Mouse (Mus musculus) thymus, postnatal 4 days (tissue): ENCODE data around the gene Gm49325.
A peak's percentile ranks its signal among the peaks of the same experiment; 100 is the strongest.

Experiments
- DNase-seq: peaks from one replicate; pipeline ENCODE4 v3.0.0; 2021

Gene Gm49325

GRCm38 (mm10) chr10:77589749-77590148 is 16.2 kb upstream of the Gm49325 start:
- no peak for DNase-seq

GRCm38 (mm10) chr10:77590812-77591211 is 15.2 kb upstream of the Gm49325 start:
- DNase-seq: peak; percentile 86

- no peak for DNase-seq
Observed at GRCm38 (mm10) chr10:77591546-77591945, 14.5 kb upstream of the Gm49325 start.

DNA sequence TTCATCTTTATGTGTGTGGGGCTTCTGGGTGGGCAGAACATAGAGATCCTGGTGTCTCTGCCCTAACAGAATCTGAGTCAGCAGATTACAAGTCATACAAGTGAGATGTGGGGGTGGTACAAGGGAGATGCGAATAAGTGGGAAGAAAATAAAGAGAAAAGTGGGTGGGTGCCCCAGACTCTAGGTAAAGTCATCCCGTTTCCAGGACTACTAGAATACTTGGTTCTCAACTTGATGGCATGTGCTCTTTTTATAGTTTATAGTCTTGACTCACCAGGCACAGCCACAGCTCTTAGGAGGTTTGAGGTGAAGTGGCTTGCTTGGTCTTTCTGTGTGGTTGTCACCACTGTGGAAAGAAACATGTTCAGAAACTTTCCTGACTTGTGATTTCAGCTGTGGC is 9.9 kb upstream of the Gm49325 start:
- no peak for DNase-seq

- DNase-seq: no peak
Observed at GRCm38 (mm10) chr10:77603021-77603420, 3.0 kb upstream of the Gm49325 start.

DNA sequence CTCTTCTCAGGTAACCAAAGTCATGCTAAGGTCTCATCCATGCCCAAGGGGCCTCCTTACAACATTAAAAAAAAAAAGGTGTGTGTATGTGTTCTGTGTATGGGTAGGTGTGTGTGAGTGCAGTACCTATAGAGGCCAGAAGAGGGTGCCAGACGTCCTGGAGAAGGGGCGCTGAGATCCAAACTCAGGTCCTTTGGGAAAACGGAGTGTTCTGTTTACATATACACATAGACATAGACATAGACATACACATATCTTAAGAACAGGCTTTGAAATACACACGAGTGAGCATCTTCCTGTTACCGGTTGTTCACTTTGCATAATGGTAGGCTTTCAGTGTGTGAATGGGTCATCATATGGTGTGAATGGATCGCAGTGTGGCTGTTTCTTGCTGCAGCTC is 1.9 kb upstream of the Gm49325 start:
- peak; percentile 55 for DNase-seq

- no peak for DNase-seq
Observed at GRCm38 (mm10) chr10:77604958-77605357, 1.0 kb upstream of the Gm49325 start.

DNA sequence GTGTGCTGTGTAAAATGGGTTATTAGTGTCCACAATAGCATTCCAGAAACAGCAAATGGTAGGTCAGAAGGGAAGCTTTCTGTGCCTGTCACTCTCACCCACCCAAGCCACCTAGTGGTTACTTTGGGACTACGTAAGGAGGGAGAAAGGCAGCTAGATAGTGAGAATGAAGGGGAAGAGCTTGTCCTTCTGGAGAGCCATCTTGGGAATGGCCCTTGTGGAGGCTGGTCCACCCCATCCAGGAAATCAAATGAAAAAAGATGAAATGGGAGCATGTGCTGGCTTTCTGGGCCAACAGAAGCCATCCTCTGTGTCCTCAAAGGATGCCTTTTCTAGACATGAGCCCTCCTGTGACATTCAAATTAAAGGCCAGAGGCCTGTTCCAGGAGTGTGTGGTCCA is 629 bp upstream of the Gm49325 start:
- peak; percentile 40 for DNase-seq

GRCm38 (mm10) chr10:77606855-77607254 is 858 bp downstream of the Gm49325 start:
- no peak for DNase-seq

DNA sequence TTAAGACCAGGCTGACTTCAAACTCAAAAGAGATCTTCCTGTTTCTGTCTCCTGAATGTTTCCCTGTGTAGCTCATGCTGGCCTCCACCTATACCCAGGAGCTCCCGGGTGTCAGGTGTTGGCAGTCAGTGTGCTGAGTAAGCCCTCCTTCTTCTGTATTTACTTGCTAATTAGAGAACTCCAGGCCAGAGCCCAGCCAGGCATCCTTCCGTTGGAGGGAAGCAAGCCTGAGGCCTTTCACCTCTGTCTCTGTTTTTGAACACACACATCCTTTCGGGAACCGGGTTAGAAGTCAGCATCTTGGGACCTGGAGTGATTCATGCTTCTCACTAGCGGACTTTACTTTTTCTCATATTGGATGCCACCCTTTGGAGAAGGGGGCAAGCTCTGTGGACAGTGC is 1.4 kb downstream of the Gm49325 start:
- DNase-seq: no peak

DNA sequence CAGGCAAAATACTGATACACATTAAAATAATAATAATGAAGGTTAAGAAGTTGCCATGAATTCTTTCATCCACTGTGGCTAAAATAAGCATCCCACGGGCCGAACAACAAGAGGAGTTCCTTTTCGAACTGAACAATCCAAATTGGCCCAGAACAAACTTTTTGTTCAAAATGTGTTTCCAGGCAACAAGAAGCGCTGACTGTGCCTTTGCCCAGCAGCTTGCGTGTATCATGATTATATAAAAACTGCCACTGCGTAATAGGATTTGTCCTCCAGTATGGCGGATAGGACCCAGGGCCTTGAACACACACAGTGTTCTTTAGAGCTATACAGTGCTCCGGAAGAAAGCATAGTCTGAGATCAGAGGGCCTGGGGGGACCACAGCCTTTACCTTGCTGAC is 2.6 kb downstream of the Gm49325 start:
- DNase-seq: no peak

GRCm38 (mm10) chr10:77610221-77610961 is 4.4 kb downstream of the Gm49325 start:
- no peak for DNase-seq

DNA sequence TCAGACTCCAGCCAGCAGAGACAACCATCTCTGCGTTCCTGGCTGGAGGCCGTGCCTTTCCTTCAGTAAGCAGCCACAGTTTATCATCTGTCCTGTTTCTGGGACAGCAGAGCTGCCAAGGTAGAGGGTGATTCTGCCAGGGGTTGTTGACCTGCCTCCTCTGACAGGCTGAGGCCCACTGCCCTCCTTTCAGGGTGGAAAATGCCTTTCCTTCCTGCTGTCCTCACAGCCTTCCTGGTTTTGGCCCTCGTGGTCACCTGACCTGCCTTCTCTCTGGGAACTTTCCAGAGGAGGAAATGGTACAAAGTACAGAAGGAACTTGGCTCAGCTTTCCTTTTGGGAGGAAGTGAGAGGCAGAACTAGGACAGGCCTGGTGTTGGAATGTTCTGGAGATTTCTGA is 7.4 kb downstream of the Gm49325 start:
- no peak for DNase-seq

DNA sequence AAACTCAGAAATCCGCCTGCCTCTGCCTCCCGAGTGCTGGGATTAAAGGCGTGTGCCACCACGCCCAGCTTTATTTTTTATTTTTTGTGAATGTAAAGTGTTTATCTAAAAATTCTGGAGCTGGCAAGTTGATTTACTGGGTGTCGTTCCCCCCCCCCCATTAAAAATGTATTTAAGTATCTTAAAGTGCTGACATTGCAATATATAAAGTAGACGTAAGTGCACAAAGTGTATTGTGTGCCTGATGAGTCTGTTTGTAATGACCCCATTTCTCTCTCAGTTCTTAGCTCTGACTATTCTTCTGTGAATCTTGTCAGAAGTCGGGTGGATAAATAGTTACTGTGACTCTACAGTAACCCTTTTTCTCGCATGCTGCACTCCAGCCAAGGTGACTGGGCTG is 9.7 kb downstream of the Gm49325 start:
- no peak for DNase-seq

DNA sequence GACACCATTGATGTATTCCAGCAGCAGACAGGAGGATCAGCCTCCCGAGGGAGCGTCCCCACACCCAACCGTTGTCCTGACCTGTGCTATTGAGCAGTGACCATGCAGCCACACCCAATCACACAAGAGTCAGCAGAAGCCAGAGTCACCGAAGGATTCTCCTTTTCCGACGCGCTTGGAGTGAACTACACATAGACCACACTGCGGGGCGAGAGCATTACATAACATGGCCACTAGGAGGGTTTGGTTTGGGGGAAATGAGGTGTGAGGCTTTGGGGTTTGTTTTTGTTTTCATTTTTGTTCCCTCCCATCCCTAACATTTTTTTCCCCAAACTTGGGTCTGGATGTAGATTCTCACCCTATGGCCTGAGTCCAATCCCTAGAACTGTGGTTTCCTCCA is 10.2 kb downstream of the Gm49325 start:
- DNase-seq: no peak

GRCm38 (mm10) chr10:77616926-77617325 is 10.9 kb downstream of the Gm49325 start:
- DNase-seq: no peak

GRCm38 (mm10) chr10:77621546-77621945 is 15.5 kb downstream of the Gm49325 start:
- no peak for DNase-seq

DNA sequence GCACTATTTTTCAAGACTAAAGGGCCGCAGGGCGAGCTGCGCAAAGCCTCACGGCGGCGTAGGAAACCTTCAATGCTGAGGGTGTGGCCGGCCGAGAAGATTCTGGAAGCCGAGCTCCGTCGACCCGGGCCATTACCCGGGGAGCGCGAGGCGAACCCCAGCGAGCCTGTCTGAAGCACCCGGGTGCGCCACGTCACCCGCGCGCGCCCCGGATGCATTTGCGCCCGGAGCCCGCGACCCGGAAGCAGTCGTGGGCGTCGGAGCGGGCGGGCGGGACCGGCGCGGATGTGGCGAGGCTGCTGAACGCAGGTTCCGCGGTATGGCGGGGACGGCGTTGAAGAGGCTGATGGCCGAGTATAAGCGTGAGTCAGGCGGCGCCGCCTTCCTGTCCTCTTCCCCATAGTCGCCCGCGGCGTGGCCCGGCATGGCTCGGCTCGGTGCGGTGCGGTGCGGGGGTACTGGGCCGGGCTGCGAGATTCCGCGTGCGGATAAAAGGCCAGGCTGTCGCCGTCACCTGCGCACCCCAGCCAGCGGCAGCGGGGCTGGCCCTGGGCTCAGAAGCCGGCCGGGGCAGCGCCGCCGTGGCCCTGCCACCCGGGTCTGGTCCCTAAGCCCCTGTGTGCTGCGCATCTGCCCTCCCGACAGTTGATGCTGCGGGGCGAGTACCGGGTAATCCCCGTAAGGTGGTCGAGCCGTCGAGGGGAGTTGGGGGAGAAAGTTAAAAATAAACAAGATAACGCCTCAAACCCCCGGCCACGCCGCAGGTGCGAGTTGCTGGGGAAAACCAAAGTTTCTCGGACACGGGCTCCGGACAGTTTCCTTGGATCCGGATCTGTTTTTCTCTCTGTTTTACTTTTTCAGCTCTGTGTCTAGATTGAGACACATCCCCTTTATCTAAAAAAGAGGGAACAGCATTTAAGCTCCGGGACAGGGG is 16.3 kb downstream of the Gm49325 start, which contains the start of gene Ube2g2:
Gene Ube2g2, plus strand, starts transcription at position 221 of the 934 bp plus-strand sequence.
- peak; percentile 98 for DNase-seq

- no peak for DNase-seq
Observed at GRCm38 (mm10) chr10:77623069-77623492, 17.1 kb downstream of the Gm49325 start.

DNA sequence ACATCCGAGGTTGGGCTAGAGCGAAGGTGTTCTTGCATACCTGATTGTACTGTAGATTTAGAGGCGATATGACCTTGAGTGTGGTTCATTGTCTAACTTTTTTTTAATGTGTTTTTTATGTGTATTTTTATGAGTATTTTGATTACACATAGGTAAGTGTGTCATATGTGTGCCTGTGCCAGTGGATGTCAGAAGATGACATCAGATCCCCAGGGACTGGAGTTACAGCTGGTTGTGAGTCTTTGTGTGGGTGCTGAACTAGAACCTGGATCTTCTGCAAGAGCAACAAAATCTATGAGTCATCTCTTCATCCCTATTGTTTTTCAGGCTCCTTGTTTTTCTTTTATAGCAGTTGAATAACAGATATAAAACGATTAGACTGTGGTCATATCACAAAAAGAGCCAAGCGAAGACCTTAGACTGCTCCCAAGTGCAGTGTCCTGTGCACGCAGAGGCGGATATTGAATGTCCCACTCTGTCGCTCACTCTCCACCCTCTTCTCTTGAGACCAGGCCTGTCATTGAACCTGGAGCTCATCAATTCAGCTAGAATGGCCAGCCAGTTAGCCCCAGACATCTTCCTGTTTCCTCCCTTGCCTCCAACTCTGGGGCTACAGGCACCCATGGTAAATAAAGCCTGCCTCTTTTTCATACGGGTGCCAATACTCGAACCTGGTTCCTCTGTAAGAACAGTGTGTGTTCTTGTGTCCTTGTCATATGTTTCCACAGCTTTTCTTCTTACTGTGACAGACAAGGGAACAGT is 17.8 kb downstream of the Gm49325 start:
- DNase-seq: no peak

DNA sequence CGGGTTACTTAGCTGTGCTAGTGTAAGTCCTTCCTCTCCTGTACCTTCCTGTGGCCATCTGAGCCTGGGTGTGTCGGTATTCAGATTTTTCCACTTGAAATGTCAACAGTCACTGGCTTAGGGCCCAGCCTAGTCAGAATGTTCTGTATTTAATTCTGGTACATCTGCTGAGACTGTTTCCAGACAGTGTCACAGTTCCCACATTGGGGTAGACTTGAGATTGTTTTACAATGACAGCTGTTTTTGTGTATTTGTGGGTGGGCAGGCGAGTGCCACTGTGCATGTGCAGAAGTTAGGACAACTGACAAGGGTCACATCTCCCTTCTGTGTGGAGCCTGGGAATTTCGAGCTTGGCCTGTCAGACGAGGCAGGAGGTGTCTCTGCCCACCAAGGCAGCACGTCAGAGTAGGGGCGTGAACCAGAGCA is 18.6 kb downstream of the Gm49325 start:
- DNase-seq: no peak

GRCm38 (mm10) chr10:77626036-77626435 is 20.0 kb downstream of the Gm49325 start:
- no peak for DNase-seq

- no peak for DNase-seq
Observed at GRCm38 (mm10) chr10:77626591-77626990, 20.6 kb downstream of the Gm49325 start.
